Mouse (Mus musculus): ENCODE results near the gene Rnf113a1.

DNA sequence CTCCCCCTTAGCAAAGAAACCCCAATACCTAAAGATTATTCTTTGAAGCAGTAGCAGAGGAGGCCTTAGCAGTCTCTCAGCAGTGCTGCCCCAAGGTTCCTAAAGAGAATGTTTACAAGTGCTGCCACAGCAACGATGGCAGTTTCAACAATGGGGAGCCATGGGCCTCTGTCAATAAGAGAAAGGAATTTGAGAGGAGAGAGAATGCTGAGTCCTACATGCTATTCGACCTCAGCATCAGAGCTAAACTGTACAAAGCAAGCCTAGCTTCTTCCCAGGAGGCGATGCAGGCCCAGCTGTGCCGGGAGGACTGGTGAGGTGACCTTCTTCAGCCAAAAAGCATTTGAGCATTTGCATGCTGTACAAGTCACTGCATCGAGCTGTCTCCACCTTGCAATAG, 22.3 kb upstream of the Rnf113a1 start, which contains the start of gene Akap14:
- TF ChIP-seq CTCF (IDR thresholded peaks at IDR 0.05; ENCODE audit: control insufficient read depth, insufficient read depth, insufficient read length) = no peak
- no peak for TF ChIP-seq CEBPB (IDR thresholded peaks at IDR 0.05; ENCODE audit: low read depth)
- TF ChIP-seq MYOG (IDR thresholded peaks at IDR 0.05; ENCODE audit: control insufficient read depth, extremely low read depth, insufficient read length) = no peak
- TF ChIP-seq USF1 (IDR thresholded peaks at IDR 0.05; ENCODE audit: low read depth) = no peak
- TF ChIP-seq MAX (IDR thresholded peaks at IDR 0.05) = no peak
- TF ChIP-seq MYOD1 (IDR thresholded peaks at IDR 0.05; ENCODE audit: control insufficient read depth, insufficient read length, low read depth) = no peak
